Mouse (Mus musculus): ENCODE measurements at regions not wholly inside any gene's neighbourhood (a gene's known extent, or its start where the extent isn't known, plus 50 kb on each side); places are given as distances from the start of the nearest gene placed in this dataset.

- Histone ChIP-seq H3K4me3 (ENCODE audit: low read depth, low read length) (no peak overlapping the region), H3K36me3 (ENCODE audit: control insufficient read depth, insufficient read depth, low read length) (no peaks in the 10 kb centered on the region), H3K27ac (ENCODE audit: low read depth, low read length) (no peak overlapping the region), H3K4me2 (ENCODE audit: low read depth) (no peak overlapping the region), H3K4me1 (ENCODE audit: control insufficient read depth, insufficient read depth, low read length) (0 out of 2 replicates have a peak, but pooled peaks cover 4% of the 10 kb centered on the region), H3K9ac (ENCODE audit: low read length) (no peak overlapping the region), H3K9me3 (ENCODE audit: control insufficient read depth, low read length) (no peaks in the 10 kb centered on the region), H3K27me3 (ENCODE audit: control insufficient read depth, insufficient read depth, low read length) (no peaks in the 10 kb centered on the region)
- DNase-seq (ENCODE audit: low spot score) (no peak), ATAC-seq (ENCODE audit: insufficient read depth, low FRiP score, low TSS enrichment) (no peak)
- 75% methylated on average over 11 of the region's 11 CpGs for WGBS
Measured at GRCm38 (mm10) chr9:23030138-23030537, 192.7 kb upstream of the Bmper start.

DNA sequence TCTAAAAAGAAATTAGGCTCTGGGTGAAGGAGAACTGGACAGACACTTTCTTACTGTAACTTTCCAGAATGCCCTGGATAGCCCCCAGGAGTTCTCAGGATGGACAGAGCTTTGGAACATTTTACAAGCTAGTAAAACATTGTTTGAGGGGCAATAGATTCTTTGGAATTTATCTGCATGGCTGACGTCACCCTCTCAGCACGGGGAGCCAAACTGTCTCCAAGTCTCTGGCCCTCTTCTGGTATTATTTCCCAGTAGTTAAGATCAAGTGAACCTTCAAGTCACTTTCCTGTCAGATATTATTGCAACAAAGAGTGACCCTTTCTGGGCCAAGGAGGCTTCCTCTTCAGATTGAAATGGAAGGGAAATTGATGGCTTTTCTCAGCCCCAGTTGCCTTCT is 192.3 kb upstream of the Bmper start:
- Histone ChIP-seq H3K4me2 (ENCODE audit: low read depth) (no peak overlapping the region), H3K27me3 (ENCODE audit: control insufficient read depth, insufficient read depth, low read length) (no peaks in the 10 kb centered on the region), H3K36me3 (ENCODE audit: control insufficient read depth, insufficient read depth, low read length) (no peaks in the 10 kb centered on the region), H3K9ac (ENCODE audit: low read length) (no peak overlapping the region), H3K9me3 (ENCODE audit: control insufficient read depth, low read length) (no peaks in the 10 kb centered on the region), H3K4me1 (ENCODE audit: control insufficient read depth, insufficient read depth, low read length) (0 out of 2 replicates have a peak, but pooled peaks cover 4% of the 10 kb centered on the region), H3K27ac (ENCODE audit: low read depth, low read length) (no peak overlapping the region), H3K4me3 (ENCODE audit: low read depth, low read length) (no peak overlapping the region)
- no peak for DNase-seq (ENCODE audit: low spot score)
- ATAC-seq (ENCODE audit: insufficient read depth, low FRiP score, low TSS enrichment): no peak
- 41% methylated on average over 2 of the region's 2 CpGs for WGBS

GRCm38 (mm10) chr9:23031916-23032315 is 191.0 kb upstream of the Bmper start:
- H3K9ac ChIP-seq (ENCODE audit: low read length): no peak overlapping the region
- no peaks in the 10 kb centered on the region for H3K27me3 ChIP-seq (ENCODE audit: control insufficient read depth, insufficient read depth, low read length)
- DNase-seq (ENCODE audit: low spot score) (no peak), ATAC-seq (ENCODE audit: insufficient read depth, low FRiP score, low TSS enrichment) (no peak)
- 85% methylated on average over 9 of the region's 9 CpGs for WGBS
- H3K4me2 ChIP-seq (ENCODE audit: low read depth): no peak overlapping the region
- no peak overlapping the region for H3K4me3 ChIP-seq (ENCODE audit: low read depth, low read length)
- H3K36me3 ChIP-seq (ENCODE audit: control insufficient read depth, insufficient read depth, low read length): no peaks in the 10 kb centered on the region
- H3K9me3 ChIP-seq (ENCODE audit: control insufficient read depth, low read length): no peaks in the 10 kb centered on the region
- H3K4me1 ChIP-seq (ENCODE audit: control insufficient read depth, insufficient read depth, low read length): peaks cover 8% of the 10 kb centered on the region; the same call in 1 of the 2 replicates
- no peak overlapping the region for H3K27ac ChIP-seq (ENCODE audit: low read depth, low read length)

GRCm38 (mm10) chr9:23035306-23035705 is 187.6 kb upstream of the Bmper start:
- H3K9me3 ChIP-seq (ENCODE audit: control insufficient read depth, low read length): no peaks in the 10 kb centered on the region
- no peak overlapping the region for H3K4me3 ChIP-seq (ENCODE audit: low read depth, low read length)
- no peak for DNase-seq (ENCODE audit: low spot score)
- 71% methylated on average over 6 of the region's 6 CpGs for WGBS
- no peaks in the 10 kb centered on the region for H3K36me3 ChIP-seq (ENCODE audit: control insufficient read depth, insufficient read depth, low read length)
- H3K27me3 ChIP-seq (ENCODE audit: control insufficient read depth, insufficient read depth, low read length): no peaks in the 10 kb centered on the region
- H3K9ac ChIP-seq (ENCODE audit: low read length): no peak overlapping the region
- peaks cover 14% of the 10 kb centered on the region for H3K4me1 ChIP-seq (ENCODE audit: control insufficient read depth, insufficient read depth, low read length)
- H3K4me2 ChIP-seq (ENCODE audit: low read depth): no peak overlapping the region
- ATAC-seq (ENCODE audit: insufficient read depth, low FRiP score, low TSS enrichment): no peak
- no peak overlapping the region for H3K27ac ChIP-seq (ENCODE audit: low read depth, low read length)

DNA sequence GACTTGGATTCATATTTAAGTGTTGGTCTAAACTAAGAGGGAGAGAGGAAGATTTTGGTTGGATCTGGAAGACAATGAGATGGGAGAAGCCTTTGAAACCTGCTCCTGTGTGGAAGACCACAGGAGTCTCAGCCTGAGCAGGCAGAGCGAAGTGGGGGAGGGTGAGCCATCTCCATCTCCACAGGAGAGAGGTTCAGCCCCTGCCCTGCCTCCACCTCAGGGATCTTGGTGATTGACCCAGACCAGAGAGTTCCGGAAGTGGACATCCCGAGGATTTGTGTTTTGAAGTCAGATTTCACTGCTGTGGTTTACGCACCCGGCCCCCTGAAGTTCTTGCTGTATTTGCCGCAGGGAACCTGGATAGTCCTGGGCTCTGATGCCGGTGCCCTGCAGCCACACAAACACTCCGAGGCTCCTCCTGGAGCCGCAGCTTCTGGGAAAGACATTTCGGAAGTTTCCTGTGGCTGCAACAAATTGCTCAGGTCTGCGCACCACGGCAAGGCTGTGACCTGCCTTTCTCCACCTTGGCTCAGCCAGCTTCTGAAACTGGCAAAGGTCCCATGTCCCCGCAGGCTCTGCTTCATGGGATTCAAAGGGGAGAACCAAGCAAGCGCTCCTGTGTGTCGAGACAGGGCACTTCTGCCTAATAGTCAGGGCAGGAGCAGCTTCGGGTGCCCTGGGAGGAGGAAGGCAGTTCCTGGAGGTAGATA is 186.8 kb upstream of the Bmper start:
- no peaks in the 10 kb centered on the region for H3K27me3 ChIP-seq (ENCODE audit: control insufficient read depth, insufficient read depth, low read length)
- H3K36me3 ChIP-seq (ENCODE audit: control insufficient read depth, insufficient read depth, low read length): no peaks in the 10 kb centered on the region
- DNase-seq (ENCODE audit: low spot score): peak; percentile 41
- H3K4me2 ChIP-seq (ENCODE audit: low read depth): peak overlapping the region; percentile 27
- ATAC-seq (ENCODE audit: insufficient read depth, low FRiP score, low TSS enrichment): no peak
- no peak overlapping the region for H3K9ac ChIP-seq (ENCODE audit: low read length)
- no peak overlapping the region for H3K4me3 ChIP-seq (ENCODE audit: low read depth, low read length)
- H3K27ac ChIP-seq (ENCODE audit: low read depth, low read length): no peak overlapping the region
- H3K9me3 ChIP-seq (ENCODE audit: control insufficient read depth, low read length): no peaks in the 10 kb centered on the region
- peaks cover 14% of the 10 kb centered on the region for H3K4me1 ChIP-seq (ENCODE audit: control insufficient read depth, insufficient read depth, low read length)
- 8% methylated on average over 16 of the region's 16 CpGs for WGBS

DNA sequence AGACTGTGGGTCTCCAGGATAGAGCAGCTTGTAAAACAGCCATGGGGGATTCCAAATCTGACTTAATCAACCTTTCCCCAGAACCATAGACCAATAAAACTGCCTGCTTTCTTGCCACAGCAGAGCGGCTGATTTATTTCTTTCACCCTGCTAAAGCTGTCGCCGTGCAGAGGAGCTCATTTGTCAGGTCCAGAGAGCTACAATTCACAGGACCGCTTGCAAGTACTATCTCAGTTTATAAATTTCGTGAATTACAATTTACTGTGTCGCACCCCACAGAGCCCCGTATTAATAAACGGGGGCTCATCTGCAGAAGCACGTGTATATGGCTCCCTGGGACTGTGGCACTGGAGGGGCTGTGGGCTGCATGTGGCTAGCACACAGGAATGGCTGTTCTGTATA is 185.4 kb upstream of the Bmper start:
- peak; percentile 60 for ATAC-seq (ENCODE audit: insufficient read depth, low FRiP score, low TSS enrichment)
- H3K9ac ChIP-seq (ENCODE audit: low read length): no peak overlapping the region
- H3K4me3 ChIP-seq (ENCODE audit: low read depth, low read length): no peak overlapping the region
- DNase-seq (ENCODE audit: low spot score): no peak
- peaks cover 18% of the 10 kb centered on the region for H3K4me1 ChIP-seq (ENCODE audit: control insufficient read depth, insufficient read depth, low read length)
- H3K9me3 ChIP-seq (ENCODE audit: control insufficient read depth, low read length): no peaks in the 10 kb centered on the region
- 24% methylated on average over 9 of the region's 9 CpGs for WGBS
- H3K27me3 ChIP-seq (ENCODE audit: control insufficient read depth, insufficient read depth, low read length): no peaks in the 10 kb centered on the region
- no peak overlapping the region for H3K4me2 ChIP-seq (ENCODE audit: low read depth)
- H3K36me3 ChIP-seq (ENCODE audit: control insufficient read depth, insufficient read depth, low read length): no peaks in the 10 kb centered on the region
- no peak overlapping the region for H3K27ac ChIP-seq (ENCODE audit: low read depth, low read length)

GRCm38 (mm10) chr9:23039588-23039987 is 183.3 kb upstream of the Bmper start:
- no peak overlapping the region for H3K9ac ChIP-seq (ENCODE audit: low read length)
- H3K4me1 ChIP-seq (ENCODE audit: control insufficient read depth, insufficient read depth, low read length): peaks cover 18% of the 10 kb centered on the region
- no peak overlapping the region for H3K4me3 ChIP-seq (ENCODE audit: low read depth, low read length)
- no peaks in the 10 kb centered on the region for H3K9me3 ChIP-seq (ENCODE audit: control insufficient read depth, low read length)
- H3K27ac ChIP-seq (ENCODE audit: low read depth, low read length): no peak overlapping the region
- H3K36me3 ChIP-seq (ENCODE audit: control insufficient read depth, insufficient read depth, low read length): no peaks in the 10 kb centered on the region
- H3K27me3 ChIP-seq (ENCODE audit: control insufficient read depth, insufficient read depth, low read length): no peaks in the 10 kb centered on the region
- DNase-seq (ENCODE audit: low spot score) (no peak), ATAC-seq (ENCODE audit: insufficient read depth, low FRiP score, low TSS enrichment) (no peak)
- H3K4me2 ChIP-seq (ENCODE audit: low read depth): no peak overlapping the region
- WGBS: 81% methylated on average over 6 of the region's 6 CpGs

DNA sequence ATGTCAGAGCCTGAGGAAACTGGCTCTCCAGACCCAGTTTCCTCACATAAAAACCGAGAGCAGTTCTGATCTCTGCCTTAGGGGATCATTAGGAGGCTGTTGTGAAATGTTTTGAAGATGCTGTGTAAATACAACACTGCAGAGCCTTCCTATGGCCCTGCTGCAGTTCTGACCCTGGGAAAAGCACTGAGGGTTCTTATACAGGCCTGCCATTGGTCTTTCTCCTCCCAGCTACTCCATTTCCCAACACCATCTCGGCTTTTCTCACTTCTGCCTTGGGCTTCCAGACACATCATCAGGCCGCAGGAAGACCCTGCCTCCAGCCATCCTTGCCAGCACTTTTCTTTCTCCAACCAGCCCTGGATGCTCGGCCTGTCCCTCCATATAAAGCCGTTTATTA is 181.9 kb upstream of the Bmper start:
- H3K27ac ChIP-seq (ENCODE audit: low read depth, low read length): no peak overlapping the region
- H3K9me3 ChIP-seq (ENCODE audit: control insufficient read depth, low read length): no peaks in the 10 kb centered on the region
- no peak overlapping the region for H3K4me2 ChIP-seq (ENCODE audit: low read depth)
- WGBS: 33% methylated on average over 5 of the region's 5 CpGs
- H3K9ac ChIP-seq (ENCODE audit: low read length): no peak overlapping the region
- no peaks in the 10 kb centered on the region for H3K27me3 ChIP-seq (ENCODE audit: control insufficient read depth, insufficient read depth, low read length)
- H3K4me3 ChIP-seq (ENCODE audit: low read depth, low read length): no peak overlapping the region
- H3K4me1 ChIP-seq (ENCODE audit: control insufficient read depth, insufficient read depth, low read length): peaks cover 18% of the 10 kb centered on the region
- no peaks in the 10 kb centered on the region for H3K36me3 ChIP-seq (ENCODE audit: control insufficient read depth, insufficient read depth, low read length)
- no peak for ATAC-seq (ENCODE audit: insufficient read depth, low FRiP score, low TSS enrichment)
- DNase-seq (ENCODE audit: low spot score): no peak

Data from neural tube, embryonic 11.5 days (tissue).